Mouse (Mus musculus) heart, adult 11 months (tissue): ENCODE results near the gene Pccb.

Source experiments
- DNase-seq: peaks from one replicate; pipeline ENCODE4 v3.0.0; 2022

Pccb gene

GRCm38 (mm10) chr9:101034448-101035098 lies at the start of gene Pccb:
Pccb (minus strand) TSS chr9:101034898.
- peak; percentile 100 for DNase-seq

- peak; percentile 72 for DNase-seq
Measured at GRCm38 (mm10) chr9:101083728-101084127, 49.0 kb upstream of the Pccb start.

GRCm38 (mm10) chr9:101080046-101080685 lies 45.5 kb upstream of the Pccb start:
- DNase-seq, result peak; percentile 55

GRCm38 (mm10) chr9:101078579-101078978 lies 43.9 kb upstream of the Pccb start:
- peak; percentile 89 for DNase-seq

- DNase-seq, result peak; percentile 55
Measured at GRCm38 (mm10) chr9:101077486-101077885, 42.8 kb upstream of the Pccb start.

GRCm38 (mm10) chr9:101076095-101076875 lies 41.6 kb upstream of the Pccb start:
- DNase-seq, result peak; percentile 89

- peak; percentile 63 for DNase-seq
Measured at GRCm38 (mm10) chr9:101075694-101076093, 41.0 kb upstream of the Pccb start.

- peak; percentile 92 for DNase-seq
Measured at GRCm38 (mm10) chr9:101075091-101075581, 40.4 kb upstream of the Pccb start.

- peak; percentile 99 for DNase-seq
Measured at GRCm38 (mm10) chr9:101074332-101075021, 39.8 kb upstream of the Pccb start.

GRCm38 (mm10) chr9:101073987-101074331 lies 39.3 kb upstream of the Pccb start, which contains the start of gene Msl2:
Msl2 (plus strand) TSS chr9:101074101.
- no peak for DNase-seq

GRCm38 (mm10) chr9:101073041-101073986 lies 38.6 kb upstream of the Pccb start:
- peak; percentile 100 for DNase-seq

- DNase-seq, result peak; percentile 71
Measured at GRCm38 (mm10) chr9:101072506-101072905, 37.8 kb upstream of the Pccb start.

GRCm38 (mm10) chr9:101069781-101070180 lies 35.1 kb upstream of the Pccb start:
- peak; percentile 35 for DNase-seq

- DNase-seq, result no peak
Measured at GRCm38 (mm10) chr9:101065076-101065602, 30.4 kb upstream of the Pccb start.

- peak; percentile 55 for DNase-seq
Measured at GRCm38 (mm10) chr9:101062253-101062780, 27.6 kb upstream of the Pccb start.

- DNase-seq, result no peak
Measured at GRCm38 (mm10) chr9:101061035-101061434, 26.3 kb upstream of the Pccb start.

- peak; percentile 69 for DNase-seq
Measured at GRCm38 (mm10) chr9:101057156-101057555, 22.5 kb upstream of the Pccb start.

GRCm38 (mm10) chr9:101053279-101053678 lies 18.6 kb upstream of the Pccb start:
- DNase-seq, result peak; percentile 53

- no peak for DNase-seq
Measured at GRCm38 (mm10) chr9:101052691-101053090, 18.0 kb upstream of the Pccb start.

- DNase-seq, result no peak
Measured at GRCm38 (mm10) chr9:101052007-101052406, 17.3 kb upstream of the Pccb start.

GRCm38 (mm10) chr9:101045710-101046338 lies 11.1 kb upstream of the Pccb start:
- peak; percentile 62 for DNase-seq
